Mouse (Mus musculus) heart, adult 2 months (tissue): Measurements from ENCODE around the gene H6pd.

ENCODE experiments used
- CTCF ChIP-seq: fragments of 200-600 bp; IDR thresholded peaks from 2 replicates; pipeline ENCODE4 v1.8.1; 2022; ENCODE audit warnings: antibody characterized with exemption, mild to moderate bottlenecking, moderate library complexity
- EP300 ChIP-seq: fragments of 200-500 bp; IDR thresholded peaks from 2 replicates; pipeline ENCODE4 v1.6.1; 2011; ENCODE audit warnings: low read depth, low read length, control low read depth; ENCODE audit not compliant: insufficient read depth
- POLR2A ChIP-seq: fragments of 200-500 bp; IDR thresholded peaks from 2 replicates; pipeline ENCODE4 v1.6.1; 2011; ENCODE audit warnings: mild to moderate bottlenecking, low read depth, low read length, control low read depth; ENCODE audit not compliant: insufficient read depth

- TF ChIP-seq POLR2A (peak; percentile 36; the same call in 1 of the 2 replicates), CTCF (no peak), EP300 (no peak)
Measured at GRCm38 (mm10) chr4:149988931-149989556, 19.8 kb downstream of the H6pd start.
